Mouse (Mus musculus): ENCODE results near the gene Chchd10. TPM values are rescaled to one million over a fixed set of nuclear protein-coding genes. Genes with fewer than 3 reads are reported as not detected.

Gene Chchd10
- polyA plus RNA-seq, 1 experiment = 819 TPM

- TF ChIP-seq GATA1 (IDR thresholded peaks at IDR 0.05; ENCODE audit: low read length) = no peak
Measured at GRCm38 (mm10) chr10:75978119-75978834, 45.3 kb downstream of the Chchd10 start.

DNA sequence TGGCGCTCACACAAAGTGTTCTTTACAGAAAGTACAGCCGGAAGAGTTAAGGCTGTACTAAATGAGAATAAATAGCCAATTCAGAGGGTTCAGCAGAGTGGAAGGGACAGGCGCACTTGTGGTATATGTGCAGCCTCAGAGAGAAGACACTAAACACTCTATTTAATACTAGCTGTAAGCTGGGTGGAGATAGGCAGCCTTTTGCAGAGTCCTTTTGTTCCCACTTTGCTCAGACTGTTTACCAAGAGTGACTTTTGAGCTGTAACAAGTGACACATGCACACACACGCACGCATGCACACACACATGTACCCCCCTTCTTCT lies 45.9 kb downstream of the Chchd10 start:
- TF ChIP-seq GATA1 (IDR thresholded peaks at IDR 0.05; ENCODE audit: low read length) = no peak

- TF ChIP-seq GATA1 (IDR thresholded peaks at IDR 0.05; ENCODE audit: low read length) = no peak
Measured at GRCm38 (mm10) chr10:75979432-75979831, 46.5 kb downstream of the Chchd10 start.

Other genes with a start within 250 kb of the Chchd10 start
- 64.0 and 70.9 TPM in 2 replicates for gene Cabin1, start 168.8 kb upstream of the Chchd10 start, polyA plus RNA-seq (2012)
- 66.4 and 68.5 TPM in 2 replicates for gene Ddt, start 159.7 kb upstream of the Chchd10 start, polyA plus RNA-seq (2012)
- not detected in 2 replicates for gene Gm20441, start 152.2 kb upstream of the Chchd10 start, polyA plus RNA-seq (2012)
- 0.25 and 0.31 TPM in 2 replicates for gene Gstt3, start 151.7 kb upstream of the Chchd10 start, polyA plus RNA-seq (2012)
- not detected in 2 replicates for gene Gstt1, start 134.5 kb upstream of the Chchd10 start, polyA plus RNA-seq (2012)
- not detected in 2 replicates for gene Gstt4, start 110.6 kb upstream of the Chchd10 start, polyA plus RNA-seq (2012)
- gene Gstt2, start 95.7 kb upstream of the Chchd10 start, polyA plus RNA-seq (2012) = 7.3 and 8.5 TPM in 2 replicates
- 3,863 and 3,963 TPM in 2 replicates for gene Mif, start 72.9 kb upstream of the Chchd10 start, polyA plus RNA-seq (2012)
- 0.27 and 0.36 TPM in 2 replicates for gene Derl3, start 39.7 kb upstream of the Chchd10 start, polyA plus RNA-seq (2012)
- gene Smarcb1, start 11.5 kb upstream of the Chchd10 start, polyA plus RNA-seq (2012) = 253 and 299 TPM in 2 replicates
- 0.12 TPM in 1 of 2 replicates, not detected in the other for gene Mmp11, start 3.4 kb downstream of the Chchd10 start, polyA plus RNA-seq (2012)
- gene Gm867, start 7.5 kb downstream of the Chchd10 start, polyA plus RNA-seq (2012) = not detected in 2 replicates
- gene Vpreb3, start 9.9 kb downstream of the Chchd10 start, polyA plus RNA-seq (2012) = not detected in 2 replicates
- gene Gm5134, start 21.4 kb downstream of the Chchd10 start, polyA plus RNA-seq (2012) = not detected in 2 replicates
- 7.0 and 8.8 TPM in 2 replicates for gene Zfp280b, start 99.5 kb downstream of the Chchd10 start, polyA plus RNA-seq (2012)
- not detected in 2 replicates for gene Slc5a4b, start 177.8 kb downstream of the Chchd10 start, polyA plus RNA-seq (2012)
- gene Slc5a4a, start 214.3 kb downstream of the Chchd10 start, polyA plus RNA-seq (2012) = not detected in 2 replicates

Measured in G1E-ER4 (cell line).